Mouse (Mus musculus) hindbrain, embryonic 14.5 days (tissue): ENCODE data around the gene Atp8a1. TPM values are rescaled to one million over a fixed set of nuclear protein-coding genes. Genes with fewer than 3 reads are reported as not detected.

Experiments
- ATAC-seq: fragments of 200-750 bp; cut with Nextera tagmentation; 2 replicates; pipeline ENCODE4 v1.8.0; 2017; ENCODE audit warnings: moderate number of reproducible peaks, mild to moderate bottlenecking, moderate TSS enrichment, moderate library complexity; ENCODE audit not compliant: low FRiP score
- DNase-seq: peaks from one replicate; pipeline ENCODE4 v3.0.0-alpha.2; 2015; ENCODE audit warnings: low spot score
- H3K27ac ChIP-seq: fragments of 300-500 bp; sonication (generic); 2 replicates; pipeline ENCODE4 v1.5.1; 2014; ENCODE audit warnings: mild to moderate bottlenecking, moderate library complexity
- H3K27me3 ChIP-seq: fragments of 300-500 bp; sonication (generic); 2 replicates; pipeline ENCODE4 v1.6.1; 2014; ENCODE audit warnings: mild to moderate bottlenecking, low read length, mixed read lengths; ENCODE audit not compliant: control insufficient read depth, insufficient read depth
- H3K36me3 ChIP-seq: fragments of 300-500 bp; sonication (generic); replicated peaks from 2 replicates; pipeline ENCODE4 v1.6.1; 2014; ENCODE audit not compliant: control insufficient read depth, insufficient read depth
- H3K4me1 ChIP-seq: fragments of 300-500 bp; sonication (generic); replicated peaks from 2 replicates; pipeline ENCODE4 v1.6.1; 2014; ENCODE audit warnings: antibody characterized with exemption, low read length, mixed read lengths; ENCODE audit not compliant: control insufficient read depth, insufficient read depth
- H3K4me2 ChIP-seq: fragments of 300-500 bp; sonication (generic); replicated peaks from 2 replicates; pipeline ENCODE4 v1.6.1; 2014; ENCODE audit warnings: mild to moderate bottlenecking, moderate library complexity
- H3K4me3 ChIP-seq: fragments of 300-500 bp; sonication (generic); replicated peaks from 2 replicates; pipeline ENCODE4 v1.5.1; 2014; ENCODE audit warnings: mild to moderate bottlenecking, low read length
- H3K9ac ChIP-seq: fragments of 300-500 bp; sonication (generic); 2 replicates; pipeline ENCODE4 v1.6.1; 2014
- H3K9me3 ChIP-seq: fragments of 300-500 bp; sonication (generic); 2 replicates; pipeline ENCODE4 v1.6.1; 2016; ENCODE audit warnings: low read length; ENCODE audit not compliant: control insufficient read depth
- WGBS: fragments of 180-500 bp; shearing (Covaris S2); extraction: QIAGEN DNeasy Blood & Tissue Kit; methylation state at CpG from one replicate; pipeline ENCODE4 v1.1.7; 2014; 5-methylcytosine and 5-hydroxymethylcytosine counted together
- polyA plus RNA-seq: library from polyadenylated mRNA; unstranded; fragments of >200 nt; fragmentation: Nextera tagmentation; extraction: Ambion mirVana; gene quantifications from 2 replicates; pipeline ENCODE4 v1.2.1, GENCODE M21; 2014

Gene Atp8a1
- polyA plus RNA-seq, 1 experiment from 2014 or later = 77.3 TPM

DNA sequence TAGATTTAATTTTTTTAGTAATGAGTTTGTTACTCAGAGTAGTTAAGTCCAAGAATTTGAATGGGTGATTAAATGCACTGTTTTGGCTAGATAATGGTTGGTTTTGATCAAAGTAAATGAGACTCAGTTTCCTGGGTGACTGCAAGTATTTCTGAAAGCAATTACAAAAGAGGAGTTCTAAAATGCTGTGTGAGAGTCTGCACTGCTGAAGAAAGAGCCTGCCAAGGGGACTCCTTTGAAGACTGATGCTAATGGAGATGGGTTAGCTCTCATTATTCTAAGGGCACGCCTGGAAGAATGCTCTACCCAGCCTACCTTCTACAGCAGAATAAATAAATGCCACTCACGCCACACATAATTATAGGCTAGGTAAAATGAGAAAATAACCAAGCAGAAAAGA, 94.2 kb downstream of the Atp8a1 start:
- ATAC-seq (peak; percentile 59; the same call in 1 of the 2 replicates), DNase-seq (peak; percentile 38)
- H3K36me3 ChIP-seq = peaks cover 10% of the 10 kb centered on the region; the same call in 1 of the 2 replicates
- H3K4me1 ChIP-seq = no peaks in the 10 kb centered on the region; the same call in 1 of the 2 replicates
- H3K4me3 ChIP-seq = no peak overlapping the region
- no peak overlapping the region for H3K9ac ChIP-seq
- H3K27ac ChIP-seq = no peak overlapping the region
- no peaks in the 10 kb centered on the region for H3K9me3 ChIP-seq
- H3K27me3 ChIP-seq = no peaks in the 10 kb centered on the region
- 24% methylated on average over 2 of the region's 2 CpGs for WGBS
- H3K4me2 ChIP-seq = no peak overlapping the region

DNA sequence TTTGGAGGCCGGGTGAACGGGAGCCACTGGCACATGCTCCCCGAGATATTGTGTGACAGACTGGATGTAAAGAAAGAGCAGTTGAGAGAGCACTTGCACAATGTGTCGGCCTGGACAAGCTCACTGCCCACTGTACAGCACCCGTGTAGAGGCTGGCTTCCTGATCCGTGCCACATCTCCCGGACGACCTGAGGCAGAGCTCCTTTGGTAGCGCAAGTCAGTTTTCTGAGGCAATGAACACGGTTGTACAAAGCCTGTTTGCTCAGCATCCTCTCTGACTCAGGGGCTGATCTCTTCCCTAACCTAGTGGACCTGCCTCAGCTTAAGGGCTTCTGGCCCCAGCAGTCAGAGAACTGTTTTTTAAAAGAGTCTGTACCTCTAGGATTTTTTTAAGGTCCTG, 94.6 kb downstream of the Atp8a1 start:
- H3K9ac ChIP-seq = no peak overlapping the region; the same call in 1 of the 2 replicates
- WGBS = 18% methylated on average over 10 of the region's 10 CpGs
- H3K4me2 ChIP-seq = no peak overlapping the region
- no peaks in the 10 kb centered on the region for H3K27me3 ChIP-seq
- peak overlapping the region; percentile 34; the same call in 1 of the 2 replicates for H3K27ac ChIP-seq
- no peaks in the 10 kb centered on the region; the same call in 1 of the 2 replicates for H3K4me1 ChIP-seq
- no peaks in the 10 kb centered on the region for H3K9me3 ChIP-seq
- DNase-seq (no peak), ATAC-seq (peak; percentile 78)
- H3K4me3 ChIP-seq = no peak overlapping the region
- H3K36me3 ChIP-seq = peaks cover 10% of the 10 kb centered on the region; the same call in 1 of the 2 replicates

DNA sequence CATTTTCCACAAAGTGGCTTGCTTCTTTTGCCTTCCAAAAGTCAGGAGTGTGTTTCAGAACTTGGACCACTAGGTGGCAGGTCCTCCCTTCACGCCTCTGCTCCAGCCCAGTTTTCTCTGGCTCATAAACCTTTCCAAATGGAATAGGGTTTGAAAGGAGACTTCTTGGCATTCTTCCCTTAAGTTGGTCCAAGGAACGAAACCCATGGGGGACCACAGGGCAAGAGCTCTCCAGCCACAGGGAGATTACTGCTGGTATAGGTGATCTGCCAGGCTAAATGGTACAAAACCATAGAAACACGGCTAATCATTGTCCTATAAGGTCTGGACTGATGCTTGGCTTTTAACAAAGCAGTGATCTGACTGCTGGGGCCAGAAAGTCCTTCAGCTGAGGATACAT, 95.2 kb downstream of the Atp8a1 start:
- Histone ChIP-seq H3K9ac (no peak overlapping the region), H3K27ac (peak overlapping the region; percentile 34; the same call in 1 of the 2 replicates), H3K4me3 (no peak overlapping the region), H3K36me3 (peaks cover 16% of the 10 kb centered on the region), H3K9me3 (no peaks in the 10 kb centered on the region), H3K4me2 (no peak overlapping the region; the same call in 1 of the 2 replicates), H3K27me3 (no peaks in the 10 kb centered on the region), H3K4me1 (no peaks in the 10 kb centered on the region; the same call in 1 of the 2 replicates)
- 25% methylated on average over 3 of the region's 3 CpGs for WGBS
- ATAC-seq (peak; percentile 56; the same call in 1 of the 2 replicates), DNase-seq (peak; percentile 82)

DNA sequence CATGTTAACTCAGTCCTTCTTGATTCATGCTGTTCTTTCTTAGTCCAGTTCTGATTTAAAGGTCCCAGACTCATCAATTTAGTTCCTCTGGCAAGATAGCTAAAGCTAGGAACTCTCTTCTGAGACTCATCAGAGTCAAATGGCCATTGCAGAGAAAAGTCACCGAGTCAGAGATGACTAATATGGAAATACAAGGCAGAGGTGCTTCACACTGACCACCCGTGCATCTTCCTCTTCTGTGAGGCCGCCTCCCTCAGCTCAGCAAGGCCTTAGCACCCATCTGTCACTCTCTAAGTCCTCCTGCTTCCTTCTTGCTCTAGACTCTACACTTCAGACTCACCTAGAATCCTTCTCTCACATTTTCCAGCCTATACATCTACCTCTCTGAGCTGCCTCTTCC, 108.0 kb downstream of the Atp8a1 start:
- Histone ChIP-seq H3K27me3 (no peaks in the 10 kb centered on the region), H3K9me3 (no peaks in the 10 kb centered on the region), H3K4me3 (no peak overlapping the region), H3K4me1 (no peaks in the 10 kb centered on the region), H3K9ac (no peak overlapping the region), H3K36me3 (peaks cover 24% of the 10 kb centered on the region), H3K4me2 (no peak overlapping the region), H3K27ac (no peak overlapping the region)
- WGBS = 85% methylated on average over 3 of the region's 3 CpGs
- ATAC-seq = no peak
- no peak for DNase-seq

DNA sequence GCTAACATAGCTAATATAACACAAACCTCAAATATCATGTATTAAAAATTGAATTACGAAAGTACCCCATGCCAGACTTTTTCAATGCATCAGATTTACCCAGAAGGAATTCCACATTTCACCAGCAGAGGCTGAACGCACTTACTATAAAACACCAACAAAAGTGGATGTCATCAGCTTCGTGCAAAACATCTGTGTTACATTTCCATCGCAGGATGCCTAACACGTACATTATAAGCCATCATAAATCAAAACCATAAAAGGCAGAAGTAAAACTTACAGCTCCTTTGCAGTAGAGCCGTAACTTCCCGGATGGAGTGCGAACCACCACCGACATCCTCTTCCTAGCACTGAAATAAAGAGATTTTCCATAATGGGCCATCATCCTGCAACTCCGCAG, 109.1 kb downstream of the Atp8a1 start:
- Histone ChIP-seq H3K4me3 (no peak overlapping the region), H3K4me2 (no peak overlapping the region), H3K4me1 (no peaks in the 10 kb centered on the region), H3K27ac (no peak overlapping the region), H3K9me3 (no peaks in the 10 kb centered on the region), H3K27me3 (no peaks in the 10 kb centered on the region), H3K9ac (no peak overlapping the region), H3K36me3 (peaks cover 13% of the 10 kb centered on the region; the same call in 1 of the 2 replicates)
- DNase-seq (no peak), ATAC-seq (no peak)
- 92% methylated on average over 10 of the region's 10 CpGs for WGBS

DNA sequence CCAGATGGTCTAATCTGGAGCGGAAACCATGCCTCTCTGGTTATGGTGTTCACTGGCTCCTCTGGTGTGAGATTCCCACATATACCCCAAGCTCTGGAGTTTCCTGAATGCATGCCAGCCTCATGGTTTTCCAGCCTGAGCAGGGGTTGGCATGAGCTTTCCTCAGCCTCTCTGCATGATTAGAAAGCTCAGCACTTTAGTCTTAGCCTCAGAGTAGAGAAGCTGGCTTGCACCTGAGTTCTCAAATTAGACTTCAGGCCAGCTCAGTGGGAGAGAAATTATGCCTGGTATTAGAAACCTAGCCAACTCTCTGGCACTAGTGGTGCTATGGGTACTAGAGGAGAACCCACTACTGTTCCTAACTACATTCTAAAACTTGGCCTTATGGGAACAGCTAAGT, 111.5 kb downstream of the Atp8a1 start:
- Histone ChIP-seq H3K4me3 (no peak overlapping the region), H3K4me2 (no peak overlapping the region), H3K9me3 (no peaks in the 10 kb centered on the region), H3K9ac (no peak overlapping the region), H3K4me1 (no peaks in the 10 kb centered on the region), H3K27ac (no peak overlapping the region), H3K36me3 (peaks cover 16% of the 10 kb centered on the region), H3K27me3 (no peaks in the 10 kb centered on the region)
- WGBS = 94% methylated on average over 1 of the region's 1 CpGs
- DNase-seq (no peak), ATAC-seq (no peak)

DNA sequence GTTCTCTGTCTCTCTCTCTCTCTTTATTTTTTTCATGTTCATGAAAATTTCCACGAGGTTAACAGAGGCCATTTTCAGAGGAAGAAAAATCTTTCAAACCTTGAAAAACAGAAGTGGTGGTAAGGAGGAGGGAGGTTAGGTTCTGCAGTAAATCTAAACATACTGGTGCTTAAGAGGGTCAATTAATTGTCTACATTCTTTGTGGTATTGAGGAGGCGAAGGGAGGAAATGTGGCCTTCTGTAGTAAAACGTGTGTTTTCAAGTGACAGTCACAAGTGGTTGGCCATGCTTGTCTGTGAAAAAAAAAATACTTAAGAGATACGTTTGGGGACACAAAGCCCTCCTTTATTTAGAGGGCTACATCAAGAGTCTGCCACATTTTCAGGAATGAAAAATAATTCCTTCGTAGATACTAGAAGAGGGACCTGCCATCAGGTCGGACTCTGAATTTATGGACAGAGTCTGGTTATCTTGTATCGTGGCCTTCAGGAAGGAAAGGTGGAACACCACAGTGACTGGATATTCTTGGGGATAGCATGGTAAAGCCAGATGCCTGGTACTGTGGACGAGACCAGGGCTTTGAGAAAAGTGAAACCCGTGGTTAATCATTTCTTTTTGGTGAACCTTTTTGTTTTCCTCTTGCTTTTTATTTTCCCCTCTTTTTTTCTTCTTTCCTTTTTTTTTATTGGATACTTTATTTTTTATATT, 113.5 kb downstream of the Atp8a1 start:
- Histone ChIP-seq H3K36me3 (peaks cover 27% of the 10 kb centered on the region), H3K9ac (no peak overlapping the region), H3K4me2 (no peak overlapping the region), H3K4me1 (no peaks in the 10 kb centered on the region), H3K27me3 (no peaks in the 10 kb centered on the region), H3K4me3 (no peak overlapping the region), H3K9me3 (no peaks in the 10 kb centered on the region), H3K27ac (no peak overlapping the region)
- WGBS = 72% methylated on average over 9 of the region's 9 CpGs
- no peak for ATAC-seq
- DNase-seq = no peak

DNA sequence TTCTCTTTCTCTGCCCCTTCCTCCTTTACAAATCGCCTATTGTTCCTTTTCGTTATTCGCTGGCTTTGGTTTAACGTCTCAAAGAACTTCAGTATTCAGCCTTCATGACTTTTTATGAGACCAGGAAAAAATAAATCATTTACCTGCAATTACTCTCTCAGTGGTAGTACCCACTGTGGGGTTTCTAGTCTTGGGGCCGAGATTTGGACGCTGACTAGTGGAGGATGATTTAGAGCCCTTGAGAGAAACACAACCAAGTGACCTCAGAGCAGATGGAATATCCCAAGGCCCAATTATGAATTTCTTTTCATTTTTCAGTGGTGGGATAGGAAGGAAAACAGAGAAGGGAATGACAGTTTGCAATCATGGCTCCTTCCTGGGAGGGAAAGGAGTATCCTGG, 114.1 kb downstream of the Atp8a1 start:
- no peak overlapping the region for H3K27ac ChIP-seq
- WGBS = 68% methylated on average over 6 of the region's 6 CpGs
- no peaks in the 10 kb centered on the region for H3K27me3 ChIP-seq
- no peak overlapping the region for H3K4me3 ChIP-seq
- ATAC-seq (no peak), DNase-seq (no peak)
- H3K4me1 ChIP-seq = no peaks in the 10 kb centered on the region
- no peaks in the 10 kb centered on the region for H3K9me3 ChIP-seq
- H3K4me2 ChIP-seq = no peak overlapping the region
- peaks cover 32% of the 10 kb centered on the region for H3K36me3 ChIP-seq
- no peak overlapping the region for H3K9ac ChIP-seq

DNA sequence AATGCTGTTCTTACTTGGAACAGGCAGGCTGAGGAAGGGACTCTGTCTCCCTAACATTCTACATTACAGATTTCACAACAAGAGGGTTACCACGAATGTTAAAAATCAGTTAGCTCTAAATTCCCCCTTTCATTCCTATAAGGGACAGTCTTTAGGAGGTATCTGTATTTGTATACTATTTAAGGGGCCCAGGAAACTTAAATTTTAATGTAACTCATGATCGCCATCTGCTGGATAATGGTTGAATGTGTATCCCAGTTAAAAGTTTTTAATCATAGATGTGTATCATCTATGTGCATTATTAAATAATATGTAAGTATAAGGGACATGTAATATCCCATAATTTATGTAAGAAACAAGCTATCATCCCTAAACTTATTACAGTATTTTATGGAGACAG, 119.5 kb downstream of the Atp8a1 start:
- no peak overlapping the region for H3K9ac ChIP-seq
- 16% methylated on average over 2 of the region's 2 CpGs for WGBS
- H3K4me1 ChIP-seq = no peaks in the 10 kb centered on the region
- peak; percentile 78 for DNase-seq
- peaks cover 39% of the 10 kb centered on the region for H3K36me3 ChIP-seq
- no peak overlapping the region for H3K4me2 ChIP-seq
- no peak overlapping the region for H3K4me3 ChIP-seq
- no peak overlapping the region for H3K27ac ChIP-seq
- ATAC-seq = no peak
- no peaks in the 10 kb centered on the region for H3K27me3 ChIP-seq
- no peaks in the 10 kb centered on the region for H3K9me3 ChIP-seq
